Mouse (Mus musculus): ENCODE results near the gene Reep3.

GRCm38 (mm10) chr10:67053475-67053874 lies 43.3 kb downstream of the Reep3 start:
- no peak for TF ChIP-seq CTCF (IDR thresholded peaks at IDR 0.05; ENCODE audit: extremely low read depth, insufficient read depth, insufficient read length, insufficient replicate concordance)
- TF ChIP-seq POLR2A (IDR thresholded peaks at IDR 0.05; ENCODE audit: low read depth, low read length), result no peak
